Mouse (Mus musculus) kidney, postnatal 0 days (tissue): ENCODE measurements around the gene Chrnb1. TPM values are rescaled to one million over a fixed set of nuclear protein-coding genes. Genes with fewer than 3 reads are reported as not detected.

Experiments
- ATAC-seq: fragments of 200-750 bp; cut with Nextera tagmentation; replicated peaks from 2 replicates; pipeline ENCODE4 v1.8.0; 2017; ENCODE audit warnings: low read depth, moderate number of reproducible peaks, moderate TSS enrichment, moderate library complexity; ENCODE audit not compliant: low FRiP score
- DNase-seq: peaks from one replicate; pipeline ENCODE4 v3.0.0-alpha.2; 2016; ENCODE audit warnings: low spot score
- H3K27ac ChIP-seq: fragments of 300-500 bp; sonication (generic); 2 replicates; pipeline ENCODE4 v1.5.1; 2014; ENCODE audit warnings: mild to moderate bottlenecking
- H3K27me3 ChIP-seq: fragments of 300-500 bp; sonication (generic); 2 replicates; pipeline ENCODE4 v1.6.1; 2014; ENCODE audit warnings: low read length, mixed read lengths; ENCODE audit not compliant: insufficient read depth
- H3K36me3 ChIP-seq: fragments of 300-500 bp; sonication (generic); 2 replicates; pipeline ENCODE4 v1.6.1; 2014; ENCODE audit warnings: low read length, mixed read lengths; ENCODE audit not compliant: insufficient read depth
- H3K4me1 ChIP-seq: fragments of 300-500 bp; sonication (generic); replicated peaks from 2 replicates; pipeline ENCODE4 v1.6.1; 2014; ENCODE audit warnings: antibody characterized with exemption, low read length, mixed read lengths; ENCODE audit not compliant: insufficient read depth
- H3K4me2 ChIP-seq: fragments of 300-500 bp; sonication (generic); 2 replicates; pipeline ENCODE4 v1.6.1; 2014; ENCODE audit warnings: mild to moderate bottlenecking, low read length, moderate library complexity, mixed read lengths
- H3K4me3 ChIP-seq: fragments of 300-500 bp; sonication (generic); replicated peaks from 2 replicates; pipeline ENCODE4 v1.5.1; 2014; ENCODE audit warnings: low read depth, low read length
- H3K9ac ChIP-seq: fragments of 300-500 bp; sonication (generic); 2 replicates; pipeline ENCODE4 v1.6.1; 2014; ENCODE audit warnings: low read depth, low read length
- H3K9me3 ChIP-seq: fragments of 300-500 bp; sonication (generic); replicated peaks from 2 replicates; pipeline ENCODE4 v1.6.1; 2016; ENCODE audit warnings: low read length, inconsistent platforms, mixed read lengths
- CTCF ChIP-seq: IDR thresholded peaks from 2 replicates; pipeline ENCODE4 v1.5.1; 2016; ENCODE audit warnings: antibody characterized with exemption, low read depth, mild to moderate bottlenecking, moderate library complexity
- WGBS: fragments of 180-500 bp; shearing (Covaris S2); extraction: QIAGEN DNeasy Blood & Tissue Kit; methylation state at CpG from one replicate; pipeline ENCODE4 v1.1.7; 2014; 5-methylcytosine and 5-hydroxymethylcytosine counted together
- polyA plus RNA-seq: library from polyadenylated mRNA; unstranded; fragments of >200 nt; fragmentation: Nextera tagmentation; extraction: Ambion mirVana; gene quantifications from 2 replicates; pipeline ENCODE4 v1.2.1, GENCODE M21; 2015

Chrnb1 gene
- polyA plus RNA-seq, 1 experiment from 2014 or later = 12.1 TPM

DNA sequence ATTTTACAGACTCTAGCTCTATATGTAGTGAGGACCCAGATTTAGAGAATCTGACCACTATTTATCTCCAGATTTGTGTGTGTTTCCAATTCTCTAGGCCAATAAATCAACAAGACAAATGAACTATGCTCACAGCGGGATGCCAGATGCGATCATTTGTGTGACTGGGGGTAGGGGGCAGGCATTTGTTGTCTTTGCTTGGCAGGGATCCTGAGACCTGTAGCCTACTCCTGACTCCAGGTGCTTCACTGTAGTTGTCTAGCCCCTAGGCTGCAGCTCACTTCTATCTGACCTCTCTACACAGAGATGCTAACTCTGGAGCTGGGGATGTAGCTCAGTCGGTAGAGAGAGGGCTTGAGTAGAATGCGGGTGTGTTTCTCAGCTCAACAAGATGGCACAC lies 13.9 kb downstream of the Chrnb1 start:
- Histone ChIP-seq H3K9ac (no peak overlapping the region), H3K9me3 (no peaks in the 10 kb centered on the region), H3K4me1 (peaks cover 14% of the 10 kb centered on the region), H3K4me3 (no peak overlapping the region), H3K36me3 (no peaks in the 10 kb centered on the region), H3K4me2 (no peak overlapping the region), H3K27ac (no peak overlapping the region), H3K27me3 (no peaks in the 10 kb centered on the region)
- WGBS = 26% methylated on average over 4 of the region's 4 CpGs
- no peak for TF ChIP-seq CTCF
- DNase-seq (no peak), ATAC-seq (no peak)

- WGBS = 66% methylated on average over 7 of the region's 7 CpGs
- Histone ChIP-seq H3K4me2 (0 out of 2 replicates have a peak overlapping the region, but pooled peaks have one; percentile 15), H3K4me3 (no peak overlapping the region), H3K4me1 (peaks cover 11% of the 10 kb centered on the region), H3K9ac (no peak overlapping the region), H3K27me3 (no peaks in the 10 kb centered on the region), H3K27ac (no peak overlapping the region), H3K9me3 (no peaks in the 10 kb centered on the region), H3K36me3 (no peaks in the 10 kb centered on the region)
- DNase-seq (no peak), ATAC-seq (no peak)
- TF ChIP-seq CTCF = no peak
Observed at GRCm38 (mm10) chr11:69778985-69779384, 16.8 kb downstream of the Chrnb1 start.

GRCm38 (mm10) chr11:69778258-69778982 lies 17.3 kb downstream of the Chrnb1 start:
- 58% methylated on average over 22 of the region's 23 CpGs for WGBS
- H3K4me2 ChIP-seq = 0 out of 2 replicates have a peak overlapping the region, but pooled peaks have one; percentile 15
- ATAC-seq (no peak), DNase-seq (no peak)
- TF ChIP-seq CTCF = no peak
- H3K4me3 ChIP-seq = no peak overlapping the region
- H3K27ac ChIP-seq = no peak overlapping the region
- no peaks in the 10 kb centered on the region for H3K27me3 ChIP-seq
- H3K36me3 ChIP-seq = no peaks in the 10 kb centered on the region
- peaks cover 11% of the 10 kb centered on the region for H3K4me1 ChIP-seq
- no peaks in the 10 kb centered on the region for H3K9me3 ChIP-seq
- no peak overlapping the region for H3K9ac ChIP-seq

DNA sequence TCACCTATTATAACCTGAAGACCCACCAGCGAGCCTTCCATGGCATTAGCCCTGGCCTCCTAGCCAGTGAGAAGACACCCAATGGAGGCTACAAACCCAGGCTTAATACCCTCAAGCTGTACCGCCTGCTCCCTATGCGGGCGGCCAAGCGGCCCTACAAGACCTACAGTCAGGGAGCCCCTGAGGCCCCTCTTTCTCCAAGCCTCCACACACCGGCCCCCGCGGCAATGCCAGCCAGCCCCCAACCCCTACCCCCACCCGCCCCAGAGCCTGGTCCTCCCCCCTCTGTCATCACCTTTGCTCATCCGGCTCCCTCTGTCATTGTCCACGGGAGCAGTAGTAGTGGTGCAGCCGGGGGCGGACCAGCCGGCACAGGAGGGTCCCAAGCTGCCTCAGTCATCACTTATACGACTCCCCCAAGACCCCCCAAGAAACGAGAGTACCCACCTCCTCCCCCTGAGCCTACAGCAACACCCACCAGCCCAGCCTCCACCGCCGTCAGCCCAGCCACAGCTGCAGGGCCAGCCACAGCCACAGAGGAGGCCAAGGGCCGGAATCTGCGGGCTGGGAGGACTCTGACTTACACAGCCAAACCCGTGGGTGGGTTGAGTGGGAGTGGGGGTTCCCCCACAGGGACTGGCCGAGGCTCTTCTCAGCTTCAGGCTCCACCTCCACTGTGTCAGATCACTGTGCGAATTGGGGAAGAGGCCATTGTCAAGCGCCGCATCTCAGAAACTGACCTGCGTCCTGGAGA lies 18.1 kb downstream of the Chrnb1 start:
- peak; percentile 34 for DNase-seq
- WGBS = 46% methylated on average over 22 of the region's 26 CpGs
- no peak for TF ChIP-seq CTCF

GRCm38 (mm10) chr11:69776488-69776887 lies 19.3 kb downstream of the Chrnb1 start:
- no peak overlapping the region for H3K4me3 ChIP-seq
- H3K4me2 ChIP-seq = no peak overlapping the region
- WGBS = 86% methylated on average over 20 of the region's 20 CpGs
- no peak overlapping the region for H3K27ac ChIP-seq
- peaks cover 11% of the 10 kb centered on the region for H3K4me1 ChIP-seq
- no peak for TF ChIP-seq CTCF
- DNase-seq (no peak), ATAC-seq (no peak)
- H3K9me3 ChIP-seq = no peaks in the 10 kb centered on the region
- no peak overlapping the region for H3K9ac ChIP-seq
- no peaks in the 10 kb centered on the region for H3K27me3 ChIP-seq
- H3K36me3 ChIP-seq = no peaks in the 10 kb centered on the region

More for the DNA sequence above, 18.1 kb downstream of the Chrnb1 start:
- no peaks in the 10 kb centered on the region for H3K36me3 ChIP-seq
- no peaks in the 10 kb centered on the region for H3K27me3 ChIP-seq
- H3K27ac ChIP-seq = no peak overlapping the region
- no peak; the same call in 1 of the 2 replicates for ATAC-seq
- no peaks in the 10 kb centered on the region for H3K9me3 ChIP-seq
- H3K4me2 ChIP-seq = no peak overlapping the region
- H3K4me3 ChIP-seq = no peak overlapping the region
- H3K4me1 ChIP-seq = peaks cover 11% of the 10 kb centered on the region
- H3K9ac ChIP-seq = no peak overlapping the region

DNA sequence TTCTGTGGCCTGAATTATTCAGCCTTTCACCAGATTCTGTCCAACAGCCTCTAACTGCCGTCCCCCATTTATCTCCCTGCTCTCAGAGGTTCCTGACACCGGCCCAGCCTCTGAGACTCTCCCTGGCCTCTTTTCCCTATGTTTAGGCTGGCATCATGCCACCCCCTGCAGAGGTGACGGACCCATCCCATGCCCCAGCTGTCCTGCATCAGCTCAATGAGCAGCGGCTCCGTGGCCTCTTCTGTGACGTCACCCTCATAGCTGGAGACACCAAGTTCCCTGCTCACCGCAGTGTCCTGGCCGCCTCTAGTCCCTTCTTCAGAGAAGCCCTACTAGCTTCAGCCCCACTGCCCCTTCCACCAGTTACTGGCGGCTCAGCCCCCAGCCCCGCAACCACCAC lies 20.0 kb downstream of the Chrnb1 start:
- Histone ChIP-seq H3K9me3 (no peaks in the 10 kb centered on the region), H3K4me2 (no peak overlapping the region), H3K27ac (no peak overlapping the region), H3K27me3 (no peaks in the 10 kb centered on the region), H3K9ac (no peak overlapping the region), H3K4me1 (peaks cover 11% of the 10 kb centered on the region), H3K4me3 (no peak overlapping the region), H3K36me3 (no peaks in the 10 kb centered on the region)
- no peak for ATAC-seq
- DNase-seq = peak; percentile 10
- 55% methylated on average over 10 of the region's 10 CpGs for WGBS
- TF ChIP-seq CTCF = no peak
